Mouse (Mus musculus) CH12.LX (cell line): Measurements from ENCODE around the gene Abr.

Experiments
- CHD1 ChIP-seq: IDR thresholded peaks from 2 replicates; pipeline ENCODE4 v1.6.1; 2012; ENCODE audit warnings: low read depth, low read length, improper control_type of control experiment, inconsistent platforms
- CHD2 ChIP-seq: IDR thresholded peaks from 2 replicates; pipeline ENCODE4 v1.6.1; 2011; ENCODE audit warnings: low read length, improper control_type of control experiment
- CTCF ChIP-seq, 2 experiments: IDR thresholded peaks in 1 of 2; conservative IDR thresholded peaks in 1 of 2; 2 replicates each; pipeline ENCODE4 v1.5.1; 2011 to 2012; ENCODE audit warnings: low read depth in 2 of 2, low read length in 2 of 2, improper control_type of control experiment in 1 of 2, inconsistent platforms in 1 of 2, mild to moderate bottlenecking in 1 of 2, moderate library complexity in 1 of 2
- ELF1 ChIP-seq: IDR thresholded peaks from 2 replicates; pipeline ENCODE4 v1.6.1; 2014; ENCODE audit warnings: low read depth, mild to moderate bottlenecking, inconsistent platforms, low read length, improper control_type of control experiment
- EP300 ChIP-seq: IDR thresholded peaks from 2 replicates; pipeline ENCODE4 v1.6.1; 2011; ENCODE audit warnings: low read length, improper control_type of control experiment
- ETS1 ChIP-seq: conservative IDR thresholded peaks from 2 replicates; pipeline ENCODE4 v1.6.1; 2012; ENCODE audit warnings: low read depth, mild to moderate bottlenecking, inconsistent platforms, low read length, improper control_type of control experiment, moderate library complexity
- MAX ChIP-seq: IDR thresholded peaks from 2 replicates; pipeline ENCODE4 v1.6.1; 2011; ENCODE audit warnings: low read length, improper control_type of control experiment
- NELFE ChIP-seq: IDR thresholded peaks from 2 replicates; pipeline ENCODE4 v1.6.1; 2011; ENCODE audit warnings: low read depth, low read length, improper control_type of control experiment
- POLR2A ChIP-seq: IDR thresholded peaks from 2 replicates; pipeline ENCODE4 v1.6.1; 2011; ENCODE audit warnings: low read depth, mild to moderate bottlenecking, improper control_type of control experiment, low read length
- POLR2AphosphoS2 ChIP-seq: IDR thresholded peaks from 2 replicates; pipeline ENCODE4 v1.6.1; 2011; ENCODE audit warnings: low read depth, low read length, improper control_type of control experiment
- RAD21 ChIP-seq: IDR thresholded peaks from 2 replicates; pipeline ENCODE4 v1.6.1; 2011; ENCODE audit warnings: low read depth, mild to moderate bottlenecking, low read length, improper control_type of control experiment, moderate library complexity
- SIN3A ChIP-seq: IDR thresholded peaks from 2 replicates; pipeline ENCODE4 v1.6.1; 2012; ENCODE audit warnings: low read length, improper control_type of control experiment, inconsistent platforms
- ZNF384 ChIP-seq: IDR thresholded peaks from 2 replicates; pipeline ENCODE4 v1.6.1; 2012; ENCODE audit warnings: low read depth, low read length, improper control_type of control experiment, inconsistent platforms

GRCm38 (mm10) chr11:76449520-76450201 lies 172.5 kb downstream of the Abr start:
- TF ChIP-seq CTCF (conservative IDR thresholded peaks at IDR 0.05 in 1 of 2, IDR thresholded peaks at IDR 0.05 in 1 of 2; ENCODE audit: low read depth in 2 of 2, low read length in 2 of 2): no peak
- no peak for TF ChIP-seq POLR2A
- no peak for TF ChIP-seq ELF1
- TF ChIP-seq MAX: no peak
- TF ChIP-seq EP300: no peak
- no peak for TF ChIP-seq SIN3A
- no peak for TF ChIP-seq POLR2AphosphoS2
- no peak for TF ChIP-seq RAD21
- TF ChIP-seq ZNF384: no peak
- no peak for TF ChIP-seq CHD2
- no peak for TF ChIP-seq NELFE
- no peak for TF ChIP-seq CHD1
- TF ChIP-seq ETS1: no peak
